Mouse (Mus musculus): ENCODE results near the gene Mns1.

DNA sequence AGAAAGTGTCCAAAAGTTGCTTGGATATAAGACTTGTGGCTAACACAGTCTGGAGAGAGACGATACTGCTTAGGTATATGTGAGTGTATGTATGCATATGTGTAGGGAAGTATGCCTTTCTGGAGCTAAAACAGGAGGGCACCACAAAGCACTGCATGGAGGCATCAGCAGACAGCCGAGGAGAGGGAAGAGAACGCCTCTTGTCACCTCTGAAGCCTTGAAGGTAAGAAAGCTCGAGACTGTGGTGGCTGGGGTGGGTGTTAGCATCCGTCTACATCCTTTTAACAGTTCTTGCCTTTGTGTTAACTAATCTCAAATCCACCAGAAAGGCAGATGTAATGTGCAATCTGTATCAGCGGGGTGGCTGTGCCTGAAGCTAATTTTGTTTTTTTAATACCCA lies 34.4 kb upstream of the Mns1 start:
- no peak for TF ChIP-seq CTCF (IDR thresholded peaks at IDR 0.05; ENCODE audit: insufficient read depth, low read depth, low read length)
- TF ChIP-seq POLR2A (IDR thresholded peaks at IDR 0.05; ENCODE audit: insufficient read depth, low read depth, low read length): no peak
